Mouse (Mus musculus): ENCODE data around the gene Gm14139. TPM values are rescaled to one million over a fixed set of nuclear protein-coding genes. Genes with fewer than 3 reads are reported as not detected.
A peak's percentile ranks its signal among the peaks of the same experiment; 100 is the strongest.
"Not testable (repeated sequence)": the region's sequence is repeated elsewhere in the genome, so short reads cannot be mapped to it uniquely, and the experiment has no call there.

The Gm14139 gene
- polyA plus RNA-seq (2015; fragmentation: Nextera tagmentation; extraction: Ambion mirVana): not detected in 2 replicates

DNA sequence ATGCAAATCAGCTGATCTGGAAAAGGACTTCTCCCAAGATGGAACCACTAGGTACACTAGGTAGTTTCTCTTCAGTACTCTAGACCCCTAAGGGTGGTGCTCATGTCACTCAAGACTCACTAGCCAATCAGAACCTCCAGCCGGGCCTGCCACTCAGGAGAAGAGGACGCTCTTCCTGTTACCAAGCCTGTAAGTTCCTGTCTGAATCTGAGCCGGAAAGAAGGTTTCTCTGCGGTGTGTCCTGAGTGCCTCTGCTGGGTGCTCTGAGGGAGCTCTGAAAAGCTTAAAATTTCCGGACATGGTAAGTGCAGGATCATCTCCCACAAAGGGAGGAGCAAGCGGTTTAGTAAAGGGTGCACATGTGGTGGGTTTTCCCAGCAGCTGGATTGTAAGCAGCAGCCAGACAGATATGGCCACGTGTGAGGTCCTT, at the start of gene Gm14139:
Gene Gm14139, plus strand, starts transcription at position 186 of the 430 bp plus-strand sequence.
- not testable (repeated sequence) for H3K4me2 ChIP-seq; H3K9ac ChIP-seq; H3K27ac ChIP-seq; H3K27me3 ChIP-seq; H3K4me1 ChIP-seq; ATAC-seq; H3K36me3 ChIP-seq (ENCODE audit: poor library complexity, severe bottlenecking); H3K4me3 ChIP-seq
- 81% methylated on average over 7 of the region's 7 CpGs for WGBS
- peaks cover 13% of the 10 kb centered on the region; the same call in 1 of the 2 replicates for H3K9me3 ChIP-seq (replicated peaks)

DNA sequence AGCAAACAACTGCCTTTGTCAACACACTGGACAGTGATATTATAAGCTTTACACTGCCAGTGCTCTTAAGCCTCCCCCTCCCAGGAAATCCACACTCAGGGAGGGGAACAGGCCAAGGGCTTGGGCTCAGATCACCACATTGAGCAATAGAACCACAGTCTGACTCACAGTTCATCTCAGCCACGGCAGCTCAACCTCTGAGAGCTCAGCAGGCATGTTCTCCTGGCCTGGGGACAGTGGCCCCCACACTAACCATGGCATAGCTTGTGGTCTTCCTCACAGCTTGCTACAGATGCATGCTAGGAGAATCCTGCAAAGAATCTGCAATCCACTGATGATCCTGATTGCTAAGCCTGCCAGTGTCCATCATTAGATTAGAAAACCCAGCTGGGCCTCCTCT, 49.6 kb upstream of the Gm14139 start:
- not testable (repeated sequence) for H3K27ac ChIP-seq, H3K27me3 ChIP-seq, H3K4me2 ChIP-seq, H3K9ac ChIP-seq, ATAC-seq, H3K4me3 ChIP-seq
- H3K9me3 ChIP-seq (replicated peaks): peaks cover 26% of the 10 kb centered on the region
- H3K4me1 ChIP-seq: peaks cover 11% of the 10 kb centered on the region
- 100% methylated on average over 1 of the region's 1 CpGs for WGBS
- H3K36me3 ChIP-seq (ENCODE audit: poor library complexity, severe bottlenecking): peaks cover 45% of the 10 kb centered on the region

DNA sequence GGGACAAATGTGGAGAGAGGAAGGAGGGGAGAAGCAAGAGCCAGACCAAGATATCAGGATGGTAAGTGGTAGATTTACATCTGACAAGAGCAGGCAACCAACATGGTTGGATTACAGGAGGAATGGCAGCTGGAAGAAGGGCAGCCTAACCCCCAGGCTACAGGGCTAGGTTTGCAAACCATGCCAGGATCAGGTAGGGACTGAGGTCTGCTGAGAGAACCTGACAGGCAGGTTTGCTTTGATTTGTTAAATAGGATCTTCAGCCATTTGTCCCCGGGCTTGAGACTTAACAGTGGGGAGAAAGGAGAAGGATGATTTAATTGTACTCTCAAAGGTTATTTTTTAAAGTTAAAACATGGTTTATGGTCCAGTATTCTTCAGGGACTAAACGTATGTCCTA, 48.8 kb upstream of the Gm14139 start:
- Histone ChIP-seq H3K4me3 (no peak overlapping the region), H3K27ac (no peak overlapping the region), H3K36me3 (ENCODE audit: poor library complexity, severe bottlenecking) (peaks cover 43% of the 10 kb centered on the region), H3K27me3 (no peaks in the 10 kb centered on the region), H3K9ac (no peak overlapping the region), H3K9me3 (replicated peaks) (peaks cover 22% of the 10 kb centered on the region), H3K4me1 (peaks cover 11% of the 10 kb centered on the region), H3K4me2 (no peak overlapping the region)
- ATAC-seq: no peak
- WGBS: 91% methylated on average over 2 of the region's 2 CpGs

DNA sequence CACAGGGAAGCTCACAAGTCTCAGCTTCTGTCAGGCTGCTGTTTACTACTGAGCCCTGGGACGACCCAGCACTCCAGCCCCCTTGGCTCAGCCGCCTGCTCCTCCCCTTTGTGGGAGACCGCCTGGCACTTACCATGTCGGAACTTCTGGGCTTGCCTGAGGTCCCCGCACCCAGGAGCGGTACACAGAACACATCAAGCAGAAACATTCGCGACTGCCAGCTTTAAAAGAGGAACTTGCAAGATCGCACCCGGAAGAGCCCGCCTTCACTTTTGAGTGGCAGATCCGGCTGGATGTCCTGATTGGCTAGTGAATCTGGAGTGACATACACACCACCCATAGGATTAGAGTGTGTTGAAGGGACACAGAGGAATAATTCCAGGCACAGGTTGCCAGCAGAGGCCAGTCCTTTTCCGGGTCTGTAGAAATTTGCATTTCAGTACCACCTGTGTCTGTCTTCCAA, 45.1 kb upstream of the Gm14139 start, which contains the start of gene Zfp120:
Gene Zfp120, minus strand, starts transcription at position 274 of the 463 bp plus-strand sequence.
- H3K27me3 ChIP-seq: no peaks in the 10 kb centered on the region
- 0% methylated on average over 13 of the region's 13 CpGs for WGBS
- H3K9ac ChIP-seq: peak within 1 kb of the TSS; percentile 75
- no peaks in the 10 kb centered on the region; the same call in 1 of the 2 replicates for H3K9me3 ChIP-seq (replicated peaks)
- H3K4me3 ChIP-seq: peak within 1 kb of the TSS; percentile 70
- ATAC-seq: peak; percentile 100
- peak within 1 kb of the TSS; percentile 62 for H3K4me2 ChIP-seq
- H3K27ac ChIP-seq: peak within 1 kb of the TSS; percentile 74; the same call in 1 of the 2 replicates
- H3K4me1 ChIP-seq: peaks cover 11% of the 10 kb centered on the region
- peaks cover 20% of the 10 kb centered on the region for H3K36me3 ChIP-seq (ENCODE audit: poor library complexity, severe bottlenecking)

DNA sequence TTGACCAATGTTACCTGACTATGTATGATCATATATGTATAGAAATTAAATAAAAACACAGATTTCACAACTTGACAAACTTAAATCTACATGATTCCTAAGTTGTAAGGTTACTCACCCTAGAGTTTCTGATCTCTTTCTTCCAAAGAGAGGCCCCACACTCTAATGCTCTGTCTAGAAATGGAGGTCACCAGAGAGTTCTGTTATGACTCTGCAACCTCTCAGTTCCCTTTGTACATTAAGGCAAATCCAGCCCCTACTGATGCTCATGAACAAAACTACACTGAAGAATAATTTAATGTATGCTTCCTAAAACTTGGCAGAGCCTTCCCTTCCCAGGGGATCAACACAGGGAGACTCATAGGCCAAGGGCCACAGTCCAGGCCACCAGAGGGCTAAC, 14.9 kb upstream of the Gm14139 start:
- Histone ChIP-seq H3K27ac (no peak overlapping the region), H3K4me2 (no peak overlapping the region), H3K4me3 (no peak overlapping the region), H3K27me3 (no peaks in the 10 kb centered on the region), H3K4me1 (no peaks in the 10 kb centered on the region), H3K36me3 (ENCODE audit: poor library complexity, severe bottlenecking) (no peaks in the 10 kb centered on the region), H3K9me3 (replicated peaks) (no peaks in the 10 kb centered on the region), H3K9ac (no peak overlapping the region)
- ATAC-seq: no peak

DNA sequence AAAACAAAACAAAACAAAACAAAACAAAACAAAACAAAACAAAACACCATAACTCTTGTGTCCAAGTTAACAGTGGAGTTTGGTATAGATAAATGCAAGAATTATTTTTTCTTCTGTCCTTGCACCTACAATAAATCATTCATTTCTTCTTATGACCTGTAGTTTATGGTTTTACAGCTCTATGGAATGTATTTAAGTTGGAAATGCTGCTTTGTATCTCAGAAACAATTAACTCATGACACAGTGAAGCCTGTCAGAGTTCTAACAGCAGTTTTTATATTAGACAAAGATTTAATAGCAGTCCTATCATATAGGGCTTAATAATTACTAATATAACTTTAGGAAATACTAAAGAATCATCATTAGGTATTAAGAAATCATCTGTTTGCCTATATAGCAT, 7.7 kb upstream of the Gm14139 start:
- Histone ChIP-seq H3K9ac (no peak overlapping the region), H3K4me2 (no peak overlapping the region), H3K36me3 (ENCODE audit: poor library complexity, severe bottlenecking) (no peaks in the 10 kb centered on the region), H3K27me3 (no peaks in the 10 kb centered on the region), H3K9me3 (replicated peaks) (peaks cover 13% of the 10 kb centered on the region; the same call in 1 of the 2 replicates), H3K4me3 (no peak overlapping the region), H3K4me1 (no peaks in the 10 kb centered on the region), H3K27ac (no peak overlapping the region)
- no peak for ATAC-seq

DNA sequence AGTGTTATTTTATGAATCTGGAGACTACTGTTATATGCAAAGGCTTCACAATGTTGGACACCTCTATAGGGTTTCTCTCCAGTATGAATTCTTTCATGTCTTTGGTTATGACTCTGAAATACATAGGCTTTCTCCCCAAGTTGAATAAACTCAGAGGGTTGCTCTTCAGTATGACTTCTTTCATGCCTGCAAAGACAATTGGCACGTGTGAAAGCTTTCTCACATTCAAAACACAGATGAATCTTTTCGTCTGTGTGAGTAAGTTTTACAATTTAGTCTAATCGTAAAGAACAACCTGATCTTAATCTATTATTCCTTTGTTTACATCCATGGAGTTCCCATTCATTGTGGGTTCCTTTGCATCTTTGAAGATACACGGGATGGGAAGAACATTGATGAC, 2.0 kb upstream of the Gm14139 start, which contains the start of gene Gm10770:
Gene Gm10770, minus strand, starts transcription at position 101 of the 400 bp plus-strand sequence.
- WGBS: 80% methylated on average over 4 of the region's 4 CpGs
- H3K27ac ChIP-seq; ATAC-seq; H3K27me3 ChIP-seq; H3K4me3 ChIP-seq; H3K4me1 ChIP-seq; H3K9ac ChIP-seq; H3K4me2 ChIP-seq; H3K36me3 ChIP-seq (ENCODE audit: poor library complexity, severe bottlenecking): not testable (repeated sequence)
- peaks cover 13% of the 10 kb centered on the region; the same call in 1 of the 2 replicates for H3K9me3 ChIP-seq (replicated peaks)

DNA sequence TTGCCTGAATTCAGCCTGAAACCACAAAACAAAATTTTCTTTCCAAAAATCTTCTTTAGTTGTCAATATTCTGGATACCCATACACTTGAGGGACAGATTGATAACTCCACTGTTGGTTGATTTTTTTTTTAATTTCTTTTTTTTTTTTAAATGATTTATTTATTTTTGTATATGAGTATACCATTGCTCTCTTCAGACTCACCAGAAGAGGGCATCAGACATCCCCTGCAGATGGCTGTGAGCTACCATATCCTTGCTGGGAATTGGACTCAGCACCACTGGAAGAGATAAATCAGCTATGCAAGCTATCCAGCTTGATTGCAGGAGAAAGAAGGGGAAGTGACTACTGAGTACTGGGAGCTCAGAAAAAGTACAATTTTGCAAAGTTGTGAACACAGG, 509 bp upstream of the Gm14139 start:
- not testable (repeated sequence) for H3K4me2 ChIP-seq; H3K4me1 ChIP-seq; H3K4me3 ChIP-seq; ATAC-seq; H3K27me3 ChIP-seq; H3K36me3 ChIP-seq (ENCODE audit: poor library complexity, severe bottlenecking); H3K27ac ChIP-seq; H3K9ac ChIP-seq
- H3K9me3 ChIP-seq (replicated peaks): peaks cover 13% of the 10 kb centered on the region; the same call in 1 of the 2 replicates

DNA sequence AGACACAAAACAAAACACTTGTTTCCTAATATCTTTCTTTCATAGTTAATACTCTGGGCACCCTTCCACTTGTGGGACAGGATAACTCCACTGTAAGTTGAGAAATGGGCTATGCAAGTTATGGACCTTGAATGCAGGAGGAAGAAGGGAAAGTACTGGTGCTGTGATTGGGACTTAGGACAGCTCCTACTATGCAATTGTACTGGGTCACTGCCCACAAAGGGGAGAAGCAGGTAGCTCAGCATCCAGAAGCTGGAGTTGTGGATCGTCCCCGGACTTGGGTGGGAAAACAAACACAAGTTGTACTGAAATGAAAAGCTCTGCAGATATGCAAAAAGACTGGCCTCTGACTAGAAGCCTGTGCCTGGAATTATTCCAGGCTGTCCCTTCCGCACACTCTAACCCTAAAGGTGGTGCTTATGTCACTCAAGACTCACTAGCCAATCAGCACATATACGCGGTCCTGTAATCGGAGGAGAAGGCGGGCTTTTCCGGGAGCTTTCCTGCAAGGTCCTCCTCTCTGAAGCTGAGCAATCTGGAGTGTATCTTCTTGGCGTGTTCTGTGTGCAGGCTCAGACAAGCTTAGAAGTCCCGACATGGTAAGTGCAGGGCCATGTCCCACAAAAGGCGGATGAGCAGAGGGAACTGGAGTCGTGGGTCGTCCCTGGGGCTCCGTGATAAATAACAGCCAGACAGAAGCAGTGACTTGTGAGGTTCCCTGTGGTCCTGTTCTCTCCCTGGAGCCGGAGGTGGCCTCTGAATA, 36.2 kb downstream of the Gm14139 start, which contains the start of gene Zfp937:
Gene Zfp937, plus strand, starts transcription at position 474 of the 763 bp plus-strand sequence.
- peak; percentile 100 for ATAC-seq
- H3K4me1 ChIP-seq; H3K9me3 ChIP-seq (replicated peaks); H3K27me3 ChIP-seq; H3K27ac ChIP-seq; H3K36me3 ChIP-seq (ENCODE audit: poor library complexity, severe bottlenecking): not testable (repeated sequence)
- Histone ChIP-seq H3K9ac (peak within 1 kb of the TSS; percentile 59), H3K4me2 (peak within 1 kb of the TSS; percentile 57), H3K4me3 (peak within 1 kb of the TSS; percentile 41)
- WGBS: 4% methylated on average over 15 of the region's 15 CpGs

DNA sequence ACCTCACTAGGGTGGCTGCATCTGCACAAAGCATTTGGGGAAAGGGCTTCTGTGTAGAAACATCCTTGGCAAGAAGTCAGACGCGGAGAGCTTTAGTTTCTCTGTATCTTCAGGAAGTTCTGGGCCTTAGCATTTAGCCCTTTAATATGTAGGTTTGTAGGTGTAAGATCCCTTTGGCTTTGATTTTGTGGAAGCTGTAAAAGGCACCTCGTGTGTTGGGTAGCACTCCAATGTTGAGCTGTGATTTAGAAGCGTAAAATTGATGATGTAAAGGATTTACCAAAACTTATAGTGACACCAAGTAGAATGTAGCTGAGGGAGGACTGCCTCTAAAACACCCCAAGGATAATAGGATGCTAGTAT, 36.8 kb downstream of the Gm14139 start:
- Histone ChIP-seq H3K4me3 (peak overlapping the region; percentile 41), H3K4me2 (peak overlapping the region; percentile 57), H3K9ac (peak overlapping the region; percentile 59)
- H3K36me3 ChIP-seq (ENCODE audit: poor library complexity, severe bottlenecking); H3K4me1 ChIP-seq; H3K27me3 ChIP-seq; H3K9me3 ChIP-seq (replicated peaks); H3K27ac ChIP-seq: not testable (repeated sequence)
- ATAC-seq: peak; percentile 17
- WGBS: 26% methylated on average over 3 of the region's 4 CpGs

DNA sequence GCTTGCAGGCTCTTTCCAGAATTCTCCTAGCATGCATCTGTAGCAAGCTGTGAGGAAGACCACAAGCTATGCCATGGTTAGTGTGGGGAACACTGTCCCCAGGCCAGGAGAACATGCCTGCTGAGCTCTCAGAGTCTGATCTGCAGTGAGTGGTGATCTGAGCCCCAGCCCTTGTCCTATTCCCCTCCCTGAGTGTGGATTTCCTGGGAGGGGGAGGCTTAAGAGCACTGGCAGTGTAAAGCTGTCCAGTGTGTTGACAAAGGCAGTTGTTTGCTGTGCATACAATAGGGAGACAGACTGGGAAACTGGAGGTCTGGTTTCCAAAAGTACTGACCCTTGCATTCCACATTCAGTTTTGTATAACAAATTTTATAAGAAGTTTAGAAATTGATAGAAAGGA, 41.7 kb downstream of the Gm14139 start:
- H3K4me3 ChIP-seq; H3K27ac ChIP-seq; H3K9me3 ChIP-seq (replicated peaks); H3K36me3 ChIP-seq (ENCODE audit: poor library complexity, severe bottlenecking); ATAC-seq; H3K4me2 ChIP-seq; H3K4me1 ChIP-seq; H3K9ac ChIP-seq; H3K27me3 ChIP-seq: not testable (repeated sequence)

Measured in forebrain, embryonic 13.5 days (tissue).